Mouse (Mus musculus) CH12.LX (cell line): ENCODE results near the gene Gm5617.

Experiments
- CTCF ChIP-seq, 2 experiments: IDR thresholded peaks in 1 of 2; conservative IDR thresholded peaks in 1 of 2; 2 replicates each; pipeline ENCODE4 v1.5.1; 2011 to 2012; ENCODE audit warnings: low read depth in 2 of 2, low read length in 2 of 2, improper control_type of control experiment in 1 of 2, inconsistent platforms in 1 of 2, mild to moderate bottlenecking in 1 of 2, moderate library complexity in 1 of 2
- KAT2A ChIP-seq: IDR thresholded peaks from 2 replicates; pipeline ENCODE4 v1.6.1; 2012; ENCODE audit warnings: low read length, improper control_type of control experiment, inconsistent platforms; ENCODE audit not compliant: insufficient replicate concordance

DNA sequence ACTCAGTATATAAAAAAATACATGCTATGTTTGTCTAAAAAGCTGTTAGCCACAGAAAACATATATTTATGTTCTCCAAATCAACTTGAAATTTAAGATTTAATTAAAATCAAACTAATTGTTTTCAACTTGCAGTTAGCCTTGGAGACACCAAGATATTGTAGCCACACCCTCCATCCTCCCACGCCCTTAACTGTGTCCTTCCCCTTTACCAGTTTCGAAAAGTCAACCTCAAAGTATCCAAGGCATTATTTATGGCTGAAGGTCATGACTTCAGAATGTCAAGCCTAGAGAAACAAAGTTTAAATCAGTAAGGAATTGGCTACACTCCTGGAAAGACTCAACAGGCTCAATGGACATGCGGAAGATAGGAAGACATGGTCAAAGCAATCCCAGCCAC, 33.7 kb upstream of the Gm5617 start:
- TF ChIP-seq KAT2A (no peak), CTCF (conservative IDR thresholded peaks at IDR 0.05 in 1 of 2, IDR thresholded peaks at IDR 0.05 in 1 of 2; ENCODE audit: low read depth in 2 of 2, low read length in 2 of 2) (no peak)
